Mouse (Mus musculus): ENCODE results near the gene Duoxa1. TPM values are rescaled to one million over a fixed set of nuclear protein-coding genes. Genes with fewer than 3 reads are reported as not detected.

The Duoxa1 gene
- polyA plus RNA-seq, 1 experiment from 2014 or later = 11.4 TPM

- Histone ChIP-seq H3K27ac (ENCODE audit: low read length) (no peak overlapping the region), H3K36me3 (ENCODE audit: control insufficient read depth, insufficient read depth, low read length) (no peaks in the 10 kb centered on the region), H3K27me3 (ENCODE audit: control insufficient read depth, insufficient read depth, low read length) (peaks cover 64% of the 10 kb centered on the region), H3K4me3 (replicated peaks; ENCODE audit: low read length) (no peak overlapping the region), H3K4me1 (ENCODE audit: control insufficient read depth, insufficient read depth, low read length) (peaks cover 16% of the 10 kb centered on the region), H3K4me2 (ENCODE audit: low read depth, low read length) (no peak overlapping the region), H3K9ac (ENCODE audit: low read length) (no peak overlapping the region), H3K9me3 (replicated peaks; ENCODE audit: control insufficient read depth, low read length) (no peaks in the 10 kb centered on the region)
- no peak for ATAC-seq (ENCODE audit: insufficient read depth, low FRiP score)
- WGBS = 10% methylated on average over 9 of the region's 9 CpGs
Measured at GRCm38 (mm10) chr2:122302574-122303241, 10.8 kb downstream of the Duoxa1 start.

GRCm38 (mm10) chr2:122301921-122302573 is 11.5 kb downstream of the Duoxa1 start:
- peak overlapping the region; percentile 60; the same call in 1 of the 2 replicates for H3K9ac ChIP-seq (ENCODE audit: low read length)
- H3K9me3 ChIP-seq (replicated peaks; ENCODE audit: control insufficient read depth, low read length) = no peaks in the 10 kb centered on the region
- peaks cover 71% of the 10 kb centered on the region for H3K27me3 ChIP-seq (ENCODE audit: control insufficient read depth, insufficient read depth, low read length)
- H3K36me3 ChIP-seq (ENCODE audit: control insufficient read depth, insufficient read depth, low read length) = no peaks in the 10 kb centered on the region
- peaks cover 16% of the 10 kb centered on the region for H3K4me1 ChIP-seq (ENCODE audit: control insufficient read depth, insufficient read depth, low read length)
- peak overlapping the region; percentile 69 for H3K4me2 ChIP-seq (ENCODE audit: low read depth, low read length)
- H3K4me3 ChIP-seq (replicated peaks; ENCODE audit: low read length) = peak overlapping the region; percentile 36
- H3K27ac ChIP-seq (ENCODE audit: low read length) = no peak overlapping the region
- no peak for ATAC-seq (ENCODE audit: insufficient read depth, low FRiP score)
- WGBS = 10% methylated on average over 23 of the region's 23 CpGs

GRCm38 (mm10) chr2:122301081-122301920 is 12.2 kb downstream of the Duoxa1 start:
- 2% methylated on average over 48 of the region's 48 CpGs for WGBS
- Histone ChIP-seq H3K27ac (ENCODE audit: low read length) (no peak overlapping the region), H3K4me2 (ENCODE audit: low read depth, low read length) (peak overlapping the region; percentile 69), H3K4me1 (ENCODE audit: control insufficient read depth, insufficient read depth, low read length) (peaks cover 16% of the 10 kb centered on the region), H3K36me3 (ENCODE audit: control insufficient read depth, insufficient read depth, low read length) (no peaks in the 10 kb centered on the region), H3K27me3 (ENCODE audit: control insufficient read depth, insufficient read depth, low read length) (peaks cover 70% of the 10 kb centered on the region), H3K9ac (ENCODE audit: low read length) (peak overlapping the region; percentile 60), H3K9me3 (replicated peaks; ENCODE audit: control insufficient read depth, low read length) (no peaks in the 10 kb centered on the region), H3K4me3 (replicated peaks; ENCODE audit: low read length) (peak overlapping the region; percentile 36)
- 0 out of 2 replicates have a peak, but pooled peaks have one; percentile 17 for ATAC-seq (ENCODE audit: insufficient read depth, low FRiP score)

GRCm38 (mm10) chr2:122300656-122301020 is 12.9 kb downstream of the Duoxa1 start:
- no peaks in the 10 kb centered on the region for H3K9me3 ChIP-seq (replicated peaks; ENCODE audit: control insufficient read depth, low read length)
- ATAC-seq (ENCODE audit: insufficient read depth, low FRiP score) = no peak
- peaks cover 12% of the 10 kb centered on the region for H3K4me1 ChIP-seq (ENCODE audit: control insufficient read depth, insufficient read depth, low read length)
- no peaks in the 10 kb centered on the region for H3K36me3 ChIP-seq (ENCODE audit: control insufficient read depth, insufficient read depth, low read length)
- H3K27me3 ChIP-seq (ENCODE audit: control insufficient read depth, insufficient read depth, low read length) = peaks cover 67% of the 10 kb centered on the region
- WGBS = 6% methylated on average over 14 of the region's 14 CpGs
- no peak overlapping the region for H3K27ac ChIP-seq (ENCODE audit: low read length)
- peak overlapping the region; percentile 69 for H3K4me2 ChIP-seq (ENCODE audit: low read depth, low read length)
- H3K4me3 ChIP-seq (replicated peaks; ENCODE audit: low read length) = peak overlapping the region; percentile 36; the same call in 1 of the 2 replicates
- H3K9ac ChIP-seq (ENCODE audit: low read length) = no peak overlapping the region

- 14% methylated on average over 14 of the region's 14 CpGs for WGBS
- ATAC-seq (ENCODE audit: insufficient read depth, low FRiP score) = no peak
- H3K9me3 ChIP-seq (replicated peaks; ENCODE audit: control insufficient read depth, low read length) = no peaks in the 10 kb centered on the region
Measured at GRCm38 (mm10) chr2:122299911-122300655, 13.4 kb downstream of the Duoxa1 start.

GRCm38 (mm10) chr2:122298596-122299490 is 14.7 kb downstream of the Duoxa1 start, which contains the start of gene Duoxa2:
Gene Duoxa2, plus strand, starts transcription at chr2:122298900.
- Histone ChIP-seq H3K27ac (ENCODE audit: low read length) (no peak within 1 kb of the TSS), H3K9me3 (replicated peaks; ENCODE audit: control insufficient read depth, low read length) (no peaks in the 10 kb centered on the region), H3K4me3 (replicated peaks; ENCODE audit: low read length) (peak within 1 kb of the TSS; percentile 41), H3K9ac (ENCODE audit: low read length) (no peak within 1 kb of the TSS), H3K4me1 (ENCODE audit: control insufficient read depth, insufficient read depth, low read length) (peaks cover 12% of the 10 kb centered on the region), H3K4me2 (ENCODE audit: low read depth, low read length) (peak within 1 kb of the TSS; percentile 64), H3K36me3 (ENCODE audit: control insufficient read depth, insufficient read depth, low read length) (no peaks in the 10 kb centered on the region), H3K27me3 (ENCODE audit: control insufficient read depth, insufficient read depth, low read length) (peaks cover 76% of the 10 kb centered on the region)
- no peak for ATAC-seq (ENCODE audit: insufficient read depth, low FRiP score)
- WGBS = 1% methylated on average over 43 of the region's 43 CpGs

More at GRCm38 (mm10) chr2:122299911-122300655, 13.4 kb downstream of the Duoxa1 start:
- no peak overlapping the region for H3K4me3 ChIP-seq (replicated peaks; ENCODE audit: low read length)
- peaks cover 70% of the 10 kb centered on the region for H3K27me3 ChIP-seq (ENCODE audit: control insufficient read depth, insufficient read depth, low read length)
- no peak overlapping the region for H3K27ac ChIP-seq (ENCODE audit: low read length)
- no peaks in the 10 kb centered on the region for H3K36me3 ChIP-seq (ENCODE audit: control insufficient read depth, insufficient read depth, low read length)
- H3K9ac ChIP-seq (ENCODE audit: low read length) = no peak overlapping the region
- peaks cover 12% of the 10 kb centered on the region for H3K4me1 ChIP-seq (ENCODE audit: control insufficient read depth, insufficient read depth, low read length)
- no peak overlapping the region for H3K4me2 ChIP-seq (ENCODE audit: low read depth, low read length)

- peaks cover 76% of the 10 kb centered on the region for H3K27me3 ChIP-seq (ENCODE audit: control insufficient read depth, insufficient read depth, low read length)
- H3K4me2 ChIP-seq (ENCODE audit: low read depth, low read length) = peak within 1 kb of the TSS; percentile 64
- H3K4me1 ChIP-seq (ENCODE audit: control insufficient read depth, insufficient read depth, low read length) = peaks cover 12% of the 10 kb centered on the region
- 4% methylated on average over 13 of the region's 13 CpGs for WGBS
- H3K36me3 ChIP-seq (ENCODE audit: control insufficient read depth, insufficient read depth, low read length) = no peaks in the 10 kb centered on the region
- no peak for ATAC-seq (ENCODE audit: insufficient read depth, low FRiP score)
- H3K27ac ChIP-seq (ENCODE audit: low read length) = no peak within 1 kb of the TSS
- H3K4me3 ChIP-seq (replicated peaks; ENCODE audit: low read length) = peak within 1 kb of the TSS; percentile 41
- no peaks in the 10 kb centered on the region for H3K9me3 ChIP-seq (replicated peaks; ENCODE audit: control insufficient read depth, low read length)
- no peak within 1 kb of the TSS for H3K9ac ChIP-seq (ENCODE audit: low read length)
Measured at GRCm38 (mm10) chr2:122298096-122298499, 15.4 kb downstream of the Duoxa1 start, which contains the start of gene Duox2. Gene Duox2, minus strand, starts transcription at chr2:122298449.
